Mouse (Mus musculus): ENCODE data around the gene 9430015G10Rik. TPM values are rescaled to one million over a fixed set of nuclear protein-coding genes. Genes with fewer than 3 reads are reported as not detected.

Gene 9430015G10Rik
- polyA plus RNA-seq, 1 experiment from 2014 or later: 55.7 TPM

GRCm38 (mm10) chr4:156169129-156169528, 59.3 kb downstream of the 9430015G10Rik start:
- Histone ChIP-seq H3K9ac (no peak overlapping the region), H3K4me2 (no peak overlapping the region), H3K4me3 (ENCODE audit: low read depth, low read length) (no peak overlapping the region), H3K9me3 (ENCODE audit: low read depth, low read length) (no peaks in the 10 kb centered on the region), H3K27ac (ENCODE audit: low read depth) (no peak overlapping the region), H3K36me3 (ENCODE audit: insufficient read depth) (peaks cover 99% of the 10 kb centered on the region), H3K27me3 (ENCODE audit: insufficient read depth, low read length) (no peaks in the 10 kb centered on the region), H3K4me1 (ENCODE audit: insufficient read depth) (no peaks in the 10 kb centered on the region)
- ATAC-seq (ENCODE audit: insufficient read depth): no peak
- DNase-seq: no peak
- WGBS: 89% methylated on average over 10 of the region's 10 CpGs
- no peak for TF ChIP-seq CTCF (IDR thresholded peaks at IDR 0.05; ENCODE audit: low read depth)

GRCm38 (mm10) chr4:156171828-156172227, 62.0 kb downstream of the 9430015G10Rik start:
- Histone ChIP-seq H3K9me3 (ENCODE audit: low read depth, low read length) (no peaks in the 10 kb centered on the region), H3K36me3 (ENCODE audit: insufficient read depth) (peaks cover 100% of the 10 kb centered on the region), H3K4me2 (no peak overlapping the region), H3K4me3 (ENCODE audit: low read depth, low read length) (no peak overlapping the region), H3K27me3 (ENCODE audit: insufficient read depth, low read length) (no peaks in the 10 kb centered on the region), H3K4me1 (ENCODE audit: insufficient read depth) (no peaks in the 10 kb centered on the region), H3K27ac (ENCODE audit: low read depth) (no peak overlapping the region), H3K9ac (no peak overlapping the region)
- WGBS: 90% methylated on average over 11 of the region's 11 CpGs
- DNase-seq (no peak), ATAC-seq (ENCODE audit: insufficient read depth) (no peak)
- TF ChIP-seq CTCF (IDR thresholded peaks at IDR 0.05; ENCODE audit: low read depth): no peak

Other genes starting within 250 kb of the 9430015G10Rik start
- 0.16 and 0.22 TPM in 2 replicates for gene Tas1r3, start 246.6 kb upstream of the 9430015G10Rik start, polyA plus RNA-seq (2014; fragmentation: Nextera tagmentation; extraction: Ambion mirVana)
- gene Cptp, start 240.5 kb upstream of the 9430015G10Rik start, polyA plus RNA-seq (2014; fragmentation: Nextera tagmentation; extraction: Ambion mirVana): 17.1 and 18.4 TPM in 2 replicates
- gene Ints11, start 240.4 kb upstream of the 9430015G10Rik start, polyA plus RNA-seq (2014; fragmentation: Nextera tagmentation; extraction: Ambion mirVana): 83.6 and 84.7 TPM in 2 replicates
- gene Pusl1, start 218.2 kb upstream of the 9430015G10Rik start, polyA plus RNA-seq (2014; fragmentation: Nextera tagmentation; extraction: Ambion mirVana): 43.6 and 50.9 TPM in 2 replicates
- 17.9 and 20.5 TPM in 2 replicates for gene Acap3, start 218.2 kb upstream of the 9430015G10Rik start, polyA plus RNA-seq (2014; fragmentation: Nextera tagmentation; extraction: Ambion mirVana)
- 124 and 127 TPM in 2 replicates for gene Ube2j2, start 166.2 kb upstream of the 9430015G10Rik start, polyA plus RNA-seq (2014; fragmentation: Nextera tagmentation; extraction: Ambion mirVana)
- 35.9 and 43.5 TPM in 2 replicates for gene C1qtnf12, start 147.7 kb upstream of the 9430015G10Rik start, polyA plus RNA-seq (2014; fragmentation: Nextera tagmentation; extraction: Ambion mirVana)
- gene B3galt6, start 117.3 kb upstream of the 9430015G10Rik start, polyA plus RNA-seq (2014; fragmentation: Nextera tagmentation; extraction: Ambion mirVana): 17.1 and 18.2 TPM in 2 replicates
- gene Sdf4, start 117.1 kb upstream of the 9430015G10Rik start, polyA plus RNA-seq (2014; fragmentation: Nextera tagmentation; extraction: Ambion mirVana): 152 TPM in 2 replicates
- 0.47 and 0.60 TPM in 2 replicates for gene Tnfrsf4, start 96.1 kb upstream of the 9430015G10Rik start, polyA plus RNA-seq (2014; fragmentation: Nextera tagmentation; extraction: Ambion mirVana)
- 1.3 TPM in 2 replicates for gene Tnfrsf18, start 83.8 kb upstream of the 9430015G10Rik start, polyA plus RNA-seq (2014; fragmentation: Nextera tagmentation; extraction: Ambion mirVana)
- gene Ttll10, start 50.6 kb upstream of the 9430015G10Rik start, polyA plus RNA-seq (2014; fragmentation: Nextera tagmentation; extraction: Ambion mirVana): 2.1 and 3.0 TPM in 2 replicates
- 0.43 and 0.72 TPM in 2 replicates for gene Rnf223, start 20.5 kb downstream of the 9430015G10Rik start, polyA plus RNA-seq (2014; fragmentation: Nextera tagmentation; extraction: Ambion mirVana)
- gene Agrn, start 87.5 kb downstream of the 9430015G10Rik start, polyA plus RNA-seq (2014; fragmentation: Nextera tagmentation; extraction: Ambion mirVana): 81.9 and 84.0 TPM in 2 replicates
- gene Isg15, start 90.8 kb downstream of the 9430015G10Rik start, polyA plus RNA-seq (2014; fragmentation: Nextera tagmentation; extraction: Ambion mirVana): 0.43 TPM in 1 of 2 replicates, not detected in the other
- 0.72 and 0.81 TPM in 2 replicates for gene AW011738, start 93.3 kb downstream of the 9430015G10Rik start, polyA plus RNA-seq (2014; fragmentation: Nextera tagmentation; extraction: Ambion mirVana)
- gene Perm1, start 105.9 kb downstream of the 9430015G10Rik start, polyA plus RNA-seq (2014; fragmentation: Nextera tagmentation; extraction: Ambion mirVana): 0.32 and 0.51 TPM in 2 replicates
- 21.0 and 21.4 TPM in 2 replicates for gene Plekhn1, start 124.9 kb downstream of the 9430015G10Rik start, polyA plus RNA-seq (2014; fragmentation: Nextera tagmentation; extraction: Ambion mirVana)
- 82.4 and 90.1 TPM in 2 replicates for gene Noc2l, start 126.0 kb downstream of the 9430015G10Rik start, polyA plus RNA-seq (2014; fragmentation: Nextera tagmentation; extraction: Ambion mirVana)
- 0.11 and 0.15 TPM in 2 replicates for gene Samd11, start 145.7 kb downstream of the 9430015G10Rik start, polyA plus RNA-seq (2014; fragmentation: Nextera tagmentation; extraction: Ambion mirVana)
- not detected in 2 replicates for gene Vmn2r-ps159, start 221.1 kb downstream of the 9430015G10Rik start, polyA plus RNA-seq (2014; fragmentation: Nextera tagmentation; extraction: Ambion mirVana)